Mouse (Mus musculus) limb, embryonic 12.5 days (tissue): ENCODE results near the gene Thada. TPM values are rescaled to one million over a fixed set of nuclear protein-coding genes. Genes with fewer than 3 reads are reported as not detected.
A peak's percentile ranks its signal among the peaks of the same experiment; 100 is the strongest.

Experiments
- ATAC-seq: fragments of 200-750 bp; cut with Nextera tagmentation; 2 replicates; pipeline ENCODE4 v1.8.0; 2017; ENCODE audit warnings: low read depth, moderate TSS enrichment; ENCODE audit not compliant: insufficient number of reproducible peaks, insufficient read depth, low FRiP score, low TSS enrichment
- H3K27ac ChIP-seq: fragments of 300-500 bp; sonication (generic); 2 replicates; pipeline ENCODE4 v1.5.1; 2016; ENCODE audit warnings: mild to moderate bottlenecking, moderate library complexity
- H3K27me3 ChIP-seq: fragments of 300-500 bp; sonication (generic); 2 replicates; pipeline ENCODE4 v1.6.1; 2016; ENCODE audit warnings: mild to moderate bottlenecking, moderate library complexity
- H3K36me3 ChIP-seq: fragments of 300-500 bp; sonication (generic); 2 replicates; pipeline ENCODE4 v1.6.1; 2016; ENCODE audit warnings: mild to moderate bottlenecking, moderate library complexity
- H3K4me1 ChIP-seq: fragments of 300-500 bp; sonication (generic); replicated peaks from 2 replicates; pipeline ENCODE4 v1.6.1; 2016
- H3K4me2 ChIP-seq: fragments of 300-500 bp; sonication (generic); 2 replicates; pipeline ENCODE4 v1.6.1; 2016; ENCODE audit warnings: mild to moderate bottlenecking, moderate library complexity
- H3K4me3 ChIP-seq: fragments of 300-500 bp; sonication (generic); replicated peaks from 2 replicates; pipeline ENCODE4 v1.5.1; 2016; ENCODE audit warnings: mild to moderate bottlenecking
- H3K9ac ChIP-seq: fragments of 300-500 bp; sonication (generic); replicated peaks from 2 replicates; pipeline ENCODE4 v1.6.1; 2016; ENCODE audit warnings: mild to moderate bottlenecking, moderate library complexity
- H3K9me3 ChIP-seq: fragments of 300-500 bp; sonication (generic); 2 replicates; pipeline ENCODE4 v1.6.1; 2016; ENCODE audit warnings: mild to moderate bottlenecking, moderate library complexity
- WGBS: fragments of 180-500 bp; shearing (Covaris S2); methylation state at CpG from one replicate; pipeline ENCODE4 v1.1.7; 2016; 5-methylcytosine and 5-hydroxymethylcytosine counted together
- polyA plus RNA-seq: library from polyadenylated mRNA; unstranded; fragments of >200 nt; fragmentation: Nextera tagmentation; extraction: Ambion mirVana; gene quantifications from 2 replicates; pipeline ENCODE4 v1.2.1, GENCODE M21; 2016

The Thada gene
- polyA plus RNA-seq, 1 experiment from 2014 or later: 15.3 TPM

- no peaks in the 10 kb centered on the region for H3K9me3 ChIP-seq
- H3K27me3 ChIP-seq: no peaks in the 10 kb centered on the region
- peaks cover 21% of the 10 kb centered on the region for H3K36me3 ChIP-seq
- 86% methylated on average over 3 of the region's 3 CpGs for WGBS
- ATAC-seq: no peak
- no peak overlapping the region for H3K27ac ChIP-seq
- H3K4me1 ChIP-seq: no peaks in the 10 kb centered on the region
- no peak overlapping the region for H3K9ac ChIP-seq
- H3K4me2 ChIP-seq: no peak overlapping the region
- no peak overlapping the region for H3K4me3 ChIP-seq
These were observed 252.5 kb downstream of the Thada start for GRCm38 (mm10) chr17:84213464-84213863.

GRCm38 (mm10) chr17:84207611-84208010 is 258.4 kb downstream of the Thada start:
- Histone ChIP-seq H3K27ac (no peak overlapping the region), H3K9me3 (no peaks in the 10 kb centered on the region), H3K4me2 (no peak overlapping the region), H3K4me1 (peaks cover 25% of the 10 kb centered on the region), H3K36me3 (peaks cover 15% of the 10 kb centered on the region; the same call in 1 of the 2 replicates), H3K27me3 (no peaks in the 10 kb centered on the region), H3K9ac (no peak overlapping the region), H3K4me3 (no peak overlapping the region)
- 98% methylated on average over 3 of the region's 3 CpGs for WGBS
- no peak for ATAC-seq

GRCm38 (mm10) chr17:84206239-84206638 is 259.8 kb downstream of the Thada start:
- Histone ChIP-seq H3K4me2 (no peak overlapping the region), H3K9ac (no peak overlapping the region), H3K4me3 (no peak overlapping the region), H3K4me1 (peaks cover 25% of the 10 kb centered on the region), H3K27ac (peak overlapping the region; percentile 57), H3K27me3 (no peaks in the 10 kb centered on the region), H3K9me3 (no peaks in the 10 kb centered on the region), H3K36me3 (0 out of 2 replicates have a peak, but pooled peaks cover 15% of the 10 kb centered on the region)
- peak; percentile 66; the same call in 1 of the 2 replicates for ATAC-seq
- WGBS: 46% methylated on average over 3 of the region's 3 CpGs

- H3K27ac ChIP-seq: 0 out of 2 replicates have a peak overlapping the region, but pooled peaks have one; percentile 57
- 73% methylated on average over 5 of the region's 5 CpGs for WGBS
- H3K4me2 ChIP-seq: no peak overlapping the region
- H3K4me1 ChIP-seq: peaks cover 25% of the 10 kb centered on the region
- no peaks in the 10 kb centered on the region for H3K27me3 ChIP-seq
- no peak for ATAC-seq
- no peak overlapping the region for H3K9ac ChIP-seq
- 0 out of 2 replicates have a peak, but pooled peaks cover 15% of the 10 kb centered on the region for H3K36me3 ChIP-seq
- H3K4me3 ChIP-seq: no peak overlapping the region
- no peaks in the 10 kb centered on the region for H3K9me3 ChIP-seq
These were observed 261.0 kb downstream of the Thada start for GRCm38 (mm10) chr17:84204962-84205361.

GRCm38 (mm10) chr17:84203340-84203739 is 262.7 kb downstream of the Thada start:
- Histone ChIP-seq H3K4me2 (no peak overlapping the region), H3K9me3 (no peaks in the 10 kb centered on the region), H3K36me3 (0 out of 2 replicates have a peak, but pooled peaks cover 19% of the 10 kb centered on the region), H3K4me3 (no peak overlapping the region), H3K27ac (peak overlapping the region; percentile 75), H3K9ac (no peak overlapping the region), H3K27me3 (no peaks in the 10 kb centered on the region), H3K4me1 (peaks cover 25% of the 10 kb centered on the region)
- ATAC-seq: no peak; the same call in 1 of the 2 replicates
- 61% methylated on average over 7 of the region's 7 CpGs for WGBS

GRCm38 (mm10) chr17:84201183-84201582 is 264.8 kb downstream of the Thada start:
- Histone ChIP-seq H3K9me3 (no peaks in the 10 kb centered on the region), H3K4me1 (peaks cover 21% of the 10 kb centered on the region), H3K36me3 (0 out of 2 replicates have a peak, but pooled peaks cover 19% of the 10 kb centered on the region), H3K4me2 (no peak overlapping the region), H3K27ac (no peak overlapping the region), H3K9ac (no peak overlapping the region), H3K4me3 (no peak overlapping the region), H3K27me3 (no peaks in the 10 kb centered on the region)
- no peak for ATAC-seq
- 93% methylated on average over 5 of the region's 5 CpGs for WGBS

GRCm38 (mm10) chr17:84197912-84198344 is 268.1 kb downstream of the Thada start:
- no peaks in the 10 kb centered on the region for H3K27me3 ChIP-seq
- H3K4me2 ChIP-seq: no peak overlapping the region
- no peaks in the 10 kb centered on the region for H3K9me3 ChIP-seq
- 0 out of 2 replicates have a peak, but pooled peaks cover 9% of the 10 kb centered on the region for H3K36me3 ChIP-seq
- WGBS: 64% methylated on average over 4 of the region's 4 CpGs
- no peak for ATAC-seq
- no peak overlapping the region for H3K9ac ChIP-seq
- peaks cover 16% of the 10 kb centered on the region for H3K4me1 ChIP-seq
- H3K27ac ChIP-seq: no peak overlapping the region
- H3K4me3 ChIP-seq: no peak overlapping the region

GRCm38 (mm10) chr17:84196329-84196728 is 269.7 kb downstream of the Thada start:
- Histone ChIP-seq H3K4me1 (peaks cover 15% of the 10 kb centered on the region), H3K4me3 (no peak overlapping the region), H3K9me3 (no peaks in the 10 kb centered on the region), H3K27ac (0 out of 2 replicates have a peak overlapping the region, but pooled peaks have one; percentile 9), H3K27me3 (no peaks in the 10 kb centered on the region), H3K36me3 (peaks cover 25% of the 10 kb centered on the region), H3K4me2 (no peak overlapping the region), H3K9ac (no peak overlapping the region)
- ATAC-seq: no peak

- Histone ChIP-seq H3K27ac (0 out of 2 replicates have a peak overlapping the region, but pooled peaks have one; percentile 9), H3K4me3 (no peak overlapping the region), H3K9ac (no peak overlapping the region), H3K36me3 (peaks cover 24% of the 10 kb centered on the region), H3K9me3 (no peaks in the 10 kb centered on the region), H3K4me1 (peaks cover 15% of the 10 kb centered on the region), H3K4me2 (no peak overlapping the region), H3K27me3 (no peaks in the 10 kb centered on the region)
- no peak for ATAC-seq
- 85% methylated on average over 3 of the region's 3 CpGs for WGBS
These were observed 270.2 kb downstream of the Thada start for GRCm38 (mm10) chr17:84195835-84196234.

GRCm38 (mm10) chr17:84195003-84195395 is 271.0 kb downstream of the Thada start:
- Histone ChIP-seq H3K27me3 (no peaks in the 10 kb centered on the region), H3K9ac (peak overlapping the region; percentile 18; the same call in 1 of the 2 replicates), H3K4me1 (peaks cover 22% of the 10 kb centered on the region), H3K27ac (peak overlapping the region; percentile 56; the same call in 1 of the 2 replicates), H3K4me3 (no peak overlapping the region), H3K9me3 (no peaks in the 10 kb centered on the region), H3K4me2 (no peak overlapping the region), H3K36me3 (peaks cover 24% of the 10 kb centered on the region)
- no peak for ATAC-seq
- 53% methylated on average over 4 of the region's 4 CpGs for WGBS

- H3K36me3 ChIP-seq: peaks cover 20% of the 10 kb centered on the region
- no peak overlapping the region for H3K4me2 ChIP-seq
- ATAC-seq: no peak
- peak overlapping the region; percentile 18; the same call in 1 of the 2 replicates for H3K9ac ChIP-seq
- H3K27ac ChIP-seq: peak overlapping the region; percentile 56; the same call in 1 of the 2 replicates
- no peaks in the 10 kb centered on the region for H3K27me3 ChIP-seq
- H3K9me3 ChIP-seq: no peaks in the 10 kb centered on the region
- H3K4me3 ChIP-seq: no peak overlapping the region
- peaks cover 27% of the 10 kb centered on the region for H3K4me1 ChIP-seq
- WGBS: 84% methylated on average over 4 of the region's 4 CpGs
These were observed 271.6 kb downstream of the Thada start for GRCm38 (mm10) chr17:84194282-84195002.
